Mouse (Mus musculus) forebrain, embryonic 10.5 days (tissue): Measurements from ENCODE around the gene Pcnp. TPM values are rescaled to one million over a fixed set of nuclear protein-coding genes. Genes with fewer than 3 reads are reported as not detected.

Experiments used
- DNase-seq: peaks from one replicate; pipeline ENCODE4 v3.0.0-alpha.2; 2017; ENCODE audit warnings: low spot score; ENCODE audit errors: extremely low spot score
- H3K27ac ChIP-seq: fragments of 300-500 bp; sonication (generic); 2 replicates; pipeline ENCODE4 v1.5.1; 2016; ENCODE audit warnings: mild to moderate bottlenecking
- H3K27me3 ChIP-seq: fragments of 300-500 bp; sonication (generic); 2 replicates; pipeline ENCODE4 v1.6.1; 2016; ENCODE audit warnings: mild to moderate bottlenecking; ENCODE audit not compliant: poor library complexity, severe bottlenecking
- H3K36me3 ChIP-seq: fragments of 300-500 bp; sonication (generic); replicated peaks from 2 replicates; pipeline ENCODE4 v1.6.1; 2016; ENCODE audit warnings: mild to moderate bottlenecking, moderate library complexity
- H3K4me1 ChIP-seq: fragments of 300-500 bp; sonication (generic); 2 replicates; pipeline ENCODE4 v1.6.1; 2016
- H3K4me3 ChIP-seq: fragments of 300-500 bp; sonication (generic); 2 replicates; pipeline ENCODE4 v1.5.1; 2016; ENCODE audit warnings: mild to moderate bottlenecking, moderate library complexity
- H3K9me3 ChIP-seq: fragments of 300-500 bp; sonication (generic); 2 replicates; pipeline ENCODE4 v1.6.1; 2016; ENCODE audit warnings: mild to moderate bottlenecking, moderate library complexity
- WGBS: fragments of 180-500 bp; shearing (Covaris S2); methylation state at CpG from one replicate; pipeline ENCODE4 v1.1.7; 2016; 5-methylcytosine and 5-hydroxymethylcytosine counted together
- polyA plus RNA-seq: library from polyadenylated mRNA; unstranded; fragments of >200 nt; fragmentation: Nextera tagmentation; extraction: Ambion mirVana; gene quantifications from 2 replicates; pipeline ENCODE4 v1.2.1, GENCODE M21; 2016

Pcnp gene
- polyA plus RNA-seq, 1 experiment from 2014 or later, result 330 TPM

GRCm38 (mm10) chr16:56027854-56028629 is 1.5 kb downstream of the Pcnp start:
- H3K4me1 ChIP-seq, result peaks cover 24% of the 10 kb centered on the region
- peaks cover 51% of the 10 kb centered on the region for H3K36me3 ChIP-seq
- no peak for DNase-seq
- no peaks in the 10 kb centered on the region for H3K9me3 ChIP-seq
- H3K27ac ChIP-seq, result peak overlapping the region; percentile 98
- 53% methylated on average over 12 of the region's 12 CpGs for WGBS
- no peaks in the 10 kb centered on the region for H3K27me3 ChIP-seq
- peak overlapping the region; percentile 90 for H3K4me3 ChIP-seq

GRCm38 (mm10) chr16:56019660-56020059 is 9.9 kb downstream of the Pcnp start:
- 95% methylated on average over 7 of the region's 7 CpGs for WGBS
- H3K9me3 ChIP-seq, result peaks cover 5% of the 10 kb centered on the region
- no peak for DNase-seq
- H3K4me1 ChIP-seq, result no peaks in the 10 kb centered on the region
- no peaks in the 10 kb centered on the region for H3K27me3 ChIP-seq
- no peak overlapping the region for H3K27ac ChIP-seq
- no peak overlapping the region for H3K4me3 ChIP-seq
- peaks cover 82% of the 10 kb centered on the region for H3K36me3 ChIP-seq

- DNase-seq, result no peak
- 93% methylated on average over 7 of the region's 7 CpGs for WGBS
- Histone ChIP-seq H3K4me1 (no peaks in the 10 kb centered on the region), H3K36me3 (peaks cover 71% of the 10 kb centered on the region), H3K27me3 (no peaks in the 10 kb centered on the region), H3K27ac (no peak overlapping the region), H3K9me3 (peaks cover 5% of the 10 kb centered on the region), H3K4me3 (no peak overlapping the region)
Observed at GRCm38 (mm10) chr16:56014076-56014475, 15.5 kb downstream of the Pcnp start.

GRCm38 (mm10) chr16:56012789-56013743 is 16.5 kb downstream of the Pcnp start:
- 89% methylated on average over 10 of the region's 10 CpGs for WGBS
- peaks cover 5% of the 10 kb centered on the region for H3K9me3 ChIP-seq
- H3K4me3 ChIP-seq, result no peak overlapping the region
- H3K27ac ChIP-seq, result no peak overlapping the region
- no peaks in the 10 kb centered on the region for H3K27me3 ChIP-seq
- DNase-seq, result no peak
- H3K36me3 ChIP-seq, result peaks cover 69% of the 10 kb centered on the region
- H3K4me1 ChIP-seq, result no peaks in the 10 kb centered on the region

GRCm38 (mm10) chr16:56008862-56009261 is 20.7 kb downstream of the Pcnp start:
- Histone ChIP-seq H3K36me3 (peaks cover 80% of the 10 kb centered on the region), H3K27ac (no peak overlapping the region), H3K4me1 (no peaks in the 10 kb centered on the region), H3K4me3 (no peak overlapping the region), H3K27me3 (no peaks in the 10 kb centered on the region), H3K9me3 (no peaks in the 10 kb centered on the region)
- DNase-seq, result no peak
- WGBS, result 89% methylated on average over 1 of the region's 1 CpGs

- Histone ChIP-seq H3K4me1 (no peaks in the 10 kb centered on the region), H3K27ac (no peak overlapping the region), H3K27me3 (no peaks in the 10 kb centered on the region), H3K36me3 (peaks cover 77% of the 10 kb centered on the region), H3K4me3 (no peak overlapping the region), H3K9me3 (no peaks in the 10 kb centered on the region)
- DNase-seq, result no peak
- WGBS, result 96% methylated on average over 11 of the region's 11 CpGs
Observed at GRCm38 (mm10) chr16:56006798-56007197, 22.7 kb downstream of the Pcnp start.

GRCm38 (mm10) chr16:55994235-55994634 is 35.3 kb downstream of the Pcnp start:
- H3K9me3 ChIP-seq, result no peaks in the 10 kb centered on the region
- no peaks in the 10 kb centered on the region for H3K4me1 ChIP-seq
- H3K4me3 ChIP-seq, result no peak overlapping the region
- peaks cover 81% of the 10 kb centered on the region for H3K36me3 ChIP-seq
- DNase-seq, result no peak
- no peak overlapping the region for H3K27ac ChIP-seq
- 96% methylated on average over 2 of the region's 2 CpGs for WGBS
- H3K27me3 ChIP-seq, result no peaks in the 10 kb centered on the region

GRCm38 (mm10) chr16:55990311-55990710 is 39.2 kb downstream of the Pcnp start:
- DNase-seq, result no peak
- H3K36me3 ChIP-seq, result peaks cover 81% of the 10 kb centered on the region

GRCm38 (mm10) chr16:55986001-55986400 is 43.5 kb downstream of the Pcnp start:
- Histone ChIP-seq H3K4me3 (no peak overlapping the region), H3K36me3 (peaks cover 82% of the 10 kb centered on the region), H3K9me3 (no peaks in the 10 kb centered on the region), H3K4me1 (no peaks in the 10 kb centered on the region), H3K27ac (no peak overlapping the region), H3K27me3 (no peaks in the 10 kb centered on the region)
- DNase-seq, result no peak
- 90% methylated on average over 3 of the region's 3 CpGs for WGBS

More at GRCm38 (mm10) chr16:55990311-55990710, 39.2 kb downstream of the Pcnp start:
- H3K27me3 ChIP-seq, result no peaks in the 10 kb centered on the region
- no peaks in the 10 kb centered on the region for H3K4me1 ChIP-seq
- H3K9me3 ChIP-seq, result no peaks in the 10 kb centered on the region
- 89% methylated on average over 4 of the region's 4 CpGs for WGBS
- H3K4me3 ChIP-seq, result no peak overlapping the region
- H3K27ac ChIP-seq, result no peak overlapping the region

GRCm38 (mm10) chr16:55974903-55975285 is 54.6 kb downstream of the Pcnp start:
- peaks cover 27% of the 10 kb centered on the region for H3K4me1 ChIP-seq
- H3K9me3 ChIP-seq, result no peaks in the 10 kb centered on the region
- no peaks in the 10 kb centered on the region for H3K27me3 ChIP-seq
- DNase-seq, result no peak
- peak overlapping the region; percentile 89 for H3K27ac ChIP-seq
- WGBS, result 18% methylated on average over 14 of the region's 14 CpGs
- peak overlapping the region; percentile 99 for H3K4me3 ChIP-seq
- H3K36me3 ChIP-seq, result peaks cover 46% of the 10 kb centered on the region

- peak; percentile 83 for DNase-seq
- under 1% methylated on average over 54 of the region's 55 CpGs for WGBS
- H3K36me3 ChIP-seq, result peaks cover 49% of the 10 kb centered on the region
Observed at GRCm38 (mm10) chr16:55974256-55974902, 55.2 kb downstream of the Pcnp start.

GRCm38 (mm10) chr16:55973431-55974255 is 55.9 kb downstream of the Pcnp start, which contains the start of gene Zbtb11:
TSS of gene Zbtb11 (plus strand) at chr16:55973883.
- Histone ChIP-seq H3K4me3 (peak within 1 kb of the TSS; percentile 99), H3K27ac (peak within 1 kb of the TSS; percentile 89), H3K9me3 (no peaks in the 10 kb centered on the region), H3K36me3 (peaks cover 53% of the 10 kb centered on the region), H3K4me1 (peaks cover 37% of the 10 kb centered on the region), H3K27me3 (no peaks in the 10 kb centered on the region)
- peak; percentile 99 for DNase-seq
- under 1% methylated on average over 86 of the region's 86 CpGs for WGBS

More at GRCm38 (mm10) chr16:55974256-55974902, 55.2 kb downstream of the Pcnp start:
- H3K27ac ChIP-seq, result peak overlapping the region; percentile 89
- peak overlapping the region; percentile 99 for H3K4me3 ChIP-seq
- H3K27me3 ChIP-seq, result no peaks in the 10 kb centered on the region
- H3K9me3 ChIP-seq, result no peaks in the 10 kb centered on the region
- H3K4me1 ChIP-seq, result peaks cover 31% of the 10 kb centered on the region
